Mouse (Mus musculus) midbrain, embryonic 14.5 days (tissue): Measurements from ENCODE around the gene Ube2c. TPM values are rescaled to one million over a fixed set of nuclear protein-coding genes. Genes with fewer than 3 reads are reported as not detected.

ENCODE experiments used
- ATAC-seq: fragments of 200-750 bp; cut with Nextera tagmentation; 2 replicates; pipeline ENCODE4 v1.8.0; 2017; ENCODE audit warnings: moderate number of reproducible peaks, moderate library complexity; ENCODE audit not compliant: low FRiP score, low TSS enrichment
- DNase-seq: peaks from one replicate; pipeline ENCODE4 v3.0.0-alpha.2; 2015
- H3K27ac ChIP-seq: fragments of 300-500 bp; sonication (generic); replicated peaks from 2 replicates; pipeline ENCODE4 v1.5.1; 2014; ENCODE audit warnings: mild to moderate bottlenecking, low read depth, low read length, moderate library complexity
- H3K27me3 ChIP-seq: fragments of 300-500 bp; sonication (generic); 2 replicates; pipeline ENCODE4 v1.6.1; 2014; ENCODE audit warnings: low read length, control low read depth, mixed read lengths; ENCODE audit not compliant: control insufficient read depth, insufficient read depth
- H3K36me3 ChIP-seq: fragments of 300-500 bp; sonication (generic); 2 replicates; pipeline ENCODE4 v1.6.1; 2014; ENCODE audit warnings: low read length, control low read depth; ENCODE audit not compliant: control insufficient read depth, insufficient read depth
- H3K4me1 ChIP-seq: fragments of 300-500 bp; sonication (generic); 2 replicates; pipeline ENCODE4 v1.6.1; 2014; ENCODE audit warnings: mild to moderate bottlenecking, antibody characterized with exemption, low read length, control low read depth; ENCODE audit not compliant: control insufficient read depth, insufficient read depth
- H3K4me2 ChIP-seq: fragments of 300-500 bp; sonication (generic); 2 replicates; pipeline ENCODE4 v1.6.1; 2014; ENCODE audit warnings: mild to moderate bottlenecking, low read length, moderate library complexity
- H3K4me3 ChIP-seq: fragments of 300-500 bp; sonication (generic); replicated peaks from 2 replicates; pipeline ENCODE4 v1.5.1; 2014; ENCODE audit warnings: low read depth, low read length
- H3K9ac ChIP-seq: fragments of 300-500 bp; sonication (generic); replicated peaks from 2 replicates; pipeline ENCODE4 v1.6.1; 2014; ENCODE audit warnings: mild to moderate bottlenecking, low read length, moderate library complexity
- H3K9me3 ChIP-seq: fragments of 300-500 bp; sonication (generic); 2 replicates; pipeline ENCODE4 v1.6.1; 2016; ENCODE audit warnings: low read length, control low read depth, mixed read lengths; ENCODE audit not compliant: control insufficient read depth
- WGBS: fragments of 180-500 bp; shearing (Covaris S2); extraction: QIAGEN DNeasy Blood & Tissue Kit; methylation state at CpG from one replicate; pipeline ENCODE4 v1.1.7; 2014; 5-methylcytosine and 5-hydroxymethylcytosine counted together
- polyA plus RNA-seq: library from polyadenylated mRNA; unstranded; fragments of >200 nt; fragmentation: Nextera tagmentation; extraction: Ambion mirVana; gene quantifications from 2 replicates; pipeline ENCODE4 v1.2.1, GENCODE M21; 2014

The Ube2c gene
- polyA plus RNA-seq, 1 experiment from 2014 or later: 85.7 TPM

- no peak overlapping the region for H3K4me2 ChIP-seq
- no peaks in the 10 kb centered on the region for H3K4me1 ChIP-seq
- H3K4me3 ChIP-seq: no peak overlapping the region
- no peak overlapping the region for H3K27ac ChIP-seq
- no peaks in the 10 kb centered on the region for H3K27me3 ChIP-seq
- ATAC-seq (no peak), DNase-seq (no peak)
- peaks cover 96% of the 10 kb centered on the region for H3K36me3 ChIP-seq
- H3K9me3 ChIP-seq: no peaks in the 10 kb centered on the region
- H3K9ac ChIP-seq: no peak overlapping the region
- WGBS: 96% methylated on average over 9 of the region's 11 CpGs
Observed at GRCm38 (mm10) chr2:164757841-164758240, 11.9 kb upstream of the Ube2c start.

- no peak for DNase-seq
- Histone ChIP-seq H3K9me3 (no peaks in the 10 kb centered on the region), H3K4me2 (no peak overlapping the region), H3K36me3 (peaks cover 96% of the 10 kb centered on the region), H3K4me1 (no peaks in the 10 kb centered on the region), H3K9ac (no peak overlapping the region), H3K27ac (no peak overlapping the region), H3K4me3 (no peak overlapping the region), H3K27me3 (no peaks in the 10 kb centered on the region)
- 85% methylated on average over 1 of the region's 1 CpGs for WGBS
- no peak for ATAC-seq
Observed at GRCm38 (mm10) chr2:164758692-164759091, 11.0 kb upstream of the Ube2c start.

- no peak overlapping the region for H3K4me3 ChIP-seq
- no peak for ATAC-seq
- no peaks in the 10 kb centered on the region for H3K9me3 ChIP-seq
- H3K9ac ChIP-seq: no peak overlapping the region
- H3K36me3 ChIP-seq: peaks cover 88% of the 10 kb centered on the region
- no peak overlapping the region for H3K4me2 ChIP-seq
- 95% methylated on average over 4 of the region's 4 CpGs for WGBS
- H3K27ac ChIP-seq: no peak overlapping the region
- no peaks in the 10 kb centered on the region for H3K4me1 ChIP-seq
- no peak for DNase-seq
- H3K27me3 ChIP-seq: no peaks in the 10 kb centered on the region
Observed at GRCm38 (mm10) chr2:164760059-164760833, 9.5 kb upstream of the Ube2c start.

- H3K4me3 ChIP-seq: no peak overlapping the region
- no peak overlapping the region for H3K9ac ChIP-seq
- peaks cover 88% of the 10 kb centered on the region for H3K36me3 ChIP-seq
- no peaks in the 10 kb centered on the region for H3K4me1 ChIP-seq
- H3K4me2 ChIP-seq: no peak overlapping the region
- DNase-seq (no peak), ATAC-seq (no peak)
- 97% methylated on average over 2 of the region's 2 CpGs for WGBS
- H3K27ac ChIP-seq: no peak overlapping the region
- no peaks in the 10 kb centered on the region for H3K9me3 ChIP-seq
- no peaks in the 10 kb centered on the region for H3K27me3 ChIP-seq
Observed at GRCm38 (mm10) chr2:164761502-164761901, 8.2 kb upstream of the Ube2c start.

- 98% methylated on average over 4 of the region's 4 CpGs for WGBS
- no peak for ATAC-seq
- Histone ChIP-seq H3K4me3 (no peak overlapping the region), H3K27me3 (no peaks in the 10 kb centered on the region), H3K4me1 (no peaks in the 10 kb centered on the region), H3K9ac (no peak overlapping the region), H3K9me3 (no peaks in the 10 kb centered on the region), H3K4me2 (no peak overlapping the region), H3K36me3 (peaks cover 85% of the 10 kb centered on the region), H3K27ac (no peak overlapping the region)
- no peak for DNase-seq
Observed at GRCm38 (mm10) chr2:164761971-164762370, 7.7 kb upstream of the Ube2c start.

- H3K4me3 ChIP-seq: no peak overlapping the region
- no peaks in the 10 kb centered on the region for H3K4me1 ChIP-seq
- peaks cover 85% of the 10 kb centered on the region for H3K36me3 ChIP-seq
- no peak overlapping the region for H3K9ac ChIP-seq
- DNase-seq: no peak
- 89% methylated on average over 7 of the region's 7 CpGs for WGBS
- no peaks in the 10 kb centered on the region for H3K9me3 ChIP-seq
- no peak for ATAC-seq
- H3K27ac ChIP-seq: no peak overlapping the region
- no peaks in the 10 kb centered on the region for H3K27me3 ChIP-seq
- no peak overlapping the region for H3K4me2 ChIP-seq
Observed at GRCm38 (mm10) chr2:164762593-164762992, 7.1 kb upstream of the Ube2c start.

- 78% methylated on average over 3 of the region's 3 CpGs for WGBS
Observed at GRCm38 (mm10) chr2:164765841-164766240, 3.9 kb upstream of the Ube2c start.

GRCm38 (mm10) chr2:164767812-164768540 lies 1.7 kb upstream of the Ube2c start:
- Histone ChIP-seq H3K4me2 (no peak overlapping the region), H3K9ac (no peak overlapping the region), H3K4me1 (peaks cover 5% of the 10 kb centered on the region), H3K4me3 (no peak overlapping the region), H3K27ac (no peak overlapping the region), H3K9me3 (no peaks in the 10 kb centered on the region), H3K27me3 (no peaks in the 10 kb centered on the region), H3K36me3 (peaks cover 43% of the 10 kb centered on the region)
- ATAC-seq: no peak
- WGBS: 96% methylated on average over 15 of the region's 15 CpGs
- DNase-seq: no peak

More at GRCm38 (mm10) chr2:164765841-164766240, 3.9 kb upstream of the Ube2c start:
- ATAC-seq (no peak), DNase-seq (no peak)
- Histone ChIP-seq H3K4me3 (no peak overlapping the region), H3K9ac (no peak overlapping the region), H3K4me2 (no peak overlapping the region), H3K9me3 (no peaks in the 10 kb centered on the region), H3K36me3 (peaks cover 65% of the 10 kb centered on the region), H3K27me3 (no peaks in the 10 kb centered on the region), H3K4me1 (peaks cover 5% of the 10 kb centered on the region), H3K27ac (no peak overlapping the region)

GRCm38 (mm10) chr2:164770279-164770678 lies 581 bp downstream of the Ube2c start:
- DNase-seq: no peak
- H3K4me3 ChIP-seq: peak overlapping the region; percentile 68
- H3K4me2 ChIP-seq: peak overlapping the region; percentile 98
- no peaks in the 10 kb centered on the region for H3K9me3 ChIP-seq
- WGBS: 4% methylated on average over 15 of the region's 15 CpGs
- peaks cover 5% of the 10 kb centered on the region for H3K4me1 ChIP-seq
- H3K9ac ChIP-seq: peak overlapping the region; percentile 54
- ATAC-seq: no peak
- no peak overlapping the region for H3K27ac ChIP-seq
- no peaks in the 10 kb centered on the region for H3K27me3 ChIP-seq
- H3K36me3 ChIP-seq: peaks cover 28% of the 10 kb centered on the region
